Mouse (Mus musculus) cortical plate, adult 2 months (tissue): ENCODE measurements around the gene Zfp981. TPM values are rescaled to one million over a fixed set of nuclear protein-coding genes. Genes with fewer than 3 reads are reported as not detected.
"Not testable (repeated sequence)": the region's sequence is repeated elsewhere in the genome, so short reads cannot be mapped to it uniquely, and the experiment has no call there.

ENCODE experiments used
- H3K27ac ChIP-seq: fragments of 200-500 bp; 2 replicates; pipeline ENCODE4 v1.5.1; 2012; ENCODE audit warnings: low read length, control low read depth, inconsistent platforms; ENCODE audit not compliant: insufficient read depth
- H3K4me1 ChIP-seq: fragments of 200-500 bp; 2 replicates; pipeline ENCODE4 v1.6.1; 2011; ENCODE audit warnings: low read length; ENCODE audit not compliant: control insufficient read depth, insufficient read depth
- H3K4me3 ChIP-seq: fragments of 200-500 bp; 2 replicates; pipeline ENCODE4 v1.5.1; 2011; ENCODE audit warnings: mild to moderate bottlenecking, low read length, control low read depth; ENCODE audit not compliant: insufficient read depth
- CTCF ChIP-seq: fragments of 200-500 bp; IDR thresholded peaks from 2 replicates; pipeline ENCODE4 v1.5.1; 2011; ENCODE audit warnings: mild to moderate bottlenecking, control low read depth, low read length; ENCODE audit not compliant: insufficient read depth; ENCODE audit errors: extremely low read depth
- POLR2A ChIP-seq: fragments of 200-500 bp; IDR thresholded peaks from 2 replicates; pipeline ENCODE4 v1.6.1; 2011; ENCODE audit warnings: mild to moderate bottlenecking, low read length, control low read depth; ENCODE audit not compliant: insufficient read depth; ENCODE audit errors: extremely low read depth
- polyA plus RNA-seq: library from polyadenylated mRNA; depleted of rRNA; stranded (reverse); fragments of >200 nt; gene quantifications from 2 replicates; pipeline ENCODE4 v1.2.3, GENCODE M21; 2012

Gene Zfp981
- polyA plus RNA-seq, 1 experiment: 0.46 TPM

DNA sequence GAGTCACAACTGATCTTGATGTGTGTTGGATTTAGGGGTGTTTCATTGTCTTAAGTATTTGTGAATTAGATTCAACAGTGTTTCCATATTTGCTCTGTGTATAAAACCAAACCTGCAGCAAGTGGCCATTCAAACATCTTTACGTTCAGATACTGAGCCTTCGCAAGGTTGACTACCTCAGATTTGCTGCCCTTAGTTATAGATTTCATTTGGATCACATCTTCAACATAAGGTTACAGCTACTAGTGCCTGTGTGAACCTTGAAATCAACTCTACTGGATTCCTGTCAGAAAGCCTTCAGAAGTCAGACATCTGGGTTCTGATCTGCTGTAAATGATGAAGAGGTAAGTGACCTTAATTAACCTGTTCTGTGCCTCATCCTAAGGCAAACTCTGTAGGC, 25.6 kb upstream of the Zfp981 start:
- not testable (repeated sequence) for H3K4me3 ChIP-seq, H3K4me1 ChIP-seq, H3K27ac ChIP-seq

DNA sequence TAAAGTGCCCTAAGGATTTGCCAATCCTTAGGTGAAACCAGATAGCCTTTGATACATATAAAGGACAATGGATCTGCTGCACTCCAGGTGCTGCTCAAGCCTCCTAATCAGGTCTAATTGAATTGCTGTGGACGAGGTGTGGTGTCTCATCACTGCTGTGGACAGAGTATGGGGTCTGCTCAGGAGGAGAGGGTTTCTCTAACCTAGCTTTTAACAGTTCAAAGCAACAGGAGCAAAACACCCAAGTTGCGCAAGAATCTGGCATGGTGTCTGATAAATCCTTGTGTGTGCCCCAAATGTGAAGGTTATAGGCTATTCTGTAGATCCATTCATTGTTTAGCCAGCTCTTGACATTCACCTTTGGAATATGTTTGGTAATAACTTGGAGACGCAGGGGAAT, 24.9 kb upstream of the Zfp981 start:
- H3K4me1 ChIP-seq, H3K4me3 ChIP-seq, H3K27ac ChIP-seq: not testable (repeated sequence)

DNA sequence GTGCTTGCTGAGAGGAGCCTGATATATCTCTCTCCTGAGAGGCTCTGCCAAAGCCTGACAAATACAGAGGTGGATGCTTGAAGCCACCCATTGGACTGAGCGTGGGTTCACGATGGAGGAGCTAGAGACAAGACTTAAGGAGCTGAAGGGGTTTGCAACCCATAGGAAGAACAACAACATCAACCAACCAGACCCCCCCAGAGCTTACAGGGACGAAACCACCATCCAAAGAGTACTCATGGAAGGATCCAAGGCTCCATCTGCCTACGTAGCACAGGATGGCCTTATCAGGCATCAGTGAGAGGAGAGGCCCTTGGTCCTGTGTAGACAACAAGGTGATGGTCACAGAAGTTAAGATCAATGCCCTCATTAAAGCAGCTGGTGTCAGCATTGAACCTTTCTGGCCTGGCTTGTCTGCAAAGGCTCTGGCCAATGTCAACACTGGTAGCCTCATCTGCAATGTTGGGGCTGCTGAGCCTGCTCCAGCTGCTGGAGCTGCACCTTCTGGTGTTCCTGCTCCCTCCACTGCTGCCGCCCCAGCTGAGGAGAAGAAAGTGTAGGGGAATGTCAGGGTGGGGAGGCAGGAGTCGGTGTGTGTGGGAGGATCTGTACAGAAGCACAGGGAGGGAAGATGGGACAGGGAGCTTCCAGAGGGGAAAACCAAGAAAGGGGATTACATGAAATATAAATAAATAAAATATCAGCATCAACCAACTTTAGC, 21.3 kb upstream of the Zfp981 start:
- not testable (repeated sequence) for H3K4me1 ChIP-seq, H3K4me3 ChIP-seq, H3K27ac ChIP-seq

DNA sequence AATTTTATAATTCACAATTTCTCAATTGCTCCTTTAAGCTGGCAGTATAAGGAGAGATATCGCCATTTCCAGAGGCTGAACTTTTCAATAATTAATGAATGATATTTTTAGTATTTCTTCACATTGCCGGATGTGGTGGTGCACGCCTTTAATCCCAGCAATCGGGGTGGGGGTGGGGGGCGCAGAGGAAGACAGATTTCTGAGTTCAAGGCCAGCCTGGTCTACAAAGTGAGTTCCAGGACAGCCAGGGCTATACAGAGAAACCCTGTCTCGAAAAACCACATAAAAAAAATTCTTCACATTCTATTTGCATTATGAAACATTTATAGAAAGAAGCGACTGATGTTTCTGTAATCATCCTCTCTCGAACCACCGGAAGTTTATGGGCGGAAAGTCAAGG, 19.3 kb upstream of the Zfp981 start:
- H3K27ac ChIP-seq, H3K4me3 ChIP-seq, H3K4me1 ChIP-seq: not testable (repeated sequence)

DNA sequence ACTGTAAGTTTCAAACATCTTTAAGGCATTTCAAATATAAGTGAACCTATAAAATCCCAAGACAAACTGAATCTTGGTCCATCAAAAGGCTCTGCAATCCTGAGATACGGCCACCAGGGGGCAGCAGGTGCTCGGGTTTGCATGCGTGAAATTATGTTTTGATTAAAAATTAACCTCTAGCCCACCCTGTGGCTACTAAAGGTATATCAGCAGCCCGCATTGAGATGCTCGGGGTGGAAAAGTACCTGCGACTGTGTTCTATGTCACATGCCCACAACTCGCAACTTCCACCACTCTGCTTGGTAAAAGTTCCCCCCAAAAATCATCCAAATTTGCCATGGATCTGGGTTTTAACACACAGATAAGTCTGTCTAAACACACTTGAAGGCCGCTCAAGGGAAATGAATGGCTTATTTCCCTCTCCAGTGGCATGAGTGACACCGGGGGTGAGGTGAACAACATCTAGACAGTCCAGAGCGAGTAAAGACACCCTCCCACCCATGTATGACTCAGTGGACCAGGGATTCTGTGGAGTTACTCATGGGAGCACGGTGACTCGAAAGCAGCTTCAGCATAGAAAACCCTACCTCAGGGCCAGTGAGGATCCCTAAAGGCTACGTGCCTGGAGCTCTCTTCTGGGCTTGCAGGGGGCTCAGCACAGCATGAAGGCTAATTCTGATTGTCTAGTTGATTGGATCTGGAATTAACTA, 18.1 kb upstream of the Zfp981 start:
- not testable (repeated sequence) for H3K4me3 ChIP-seq, H3K4me1 ChIP-seq, H3K27ac ChIP-seq

DNA sequence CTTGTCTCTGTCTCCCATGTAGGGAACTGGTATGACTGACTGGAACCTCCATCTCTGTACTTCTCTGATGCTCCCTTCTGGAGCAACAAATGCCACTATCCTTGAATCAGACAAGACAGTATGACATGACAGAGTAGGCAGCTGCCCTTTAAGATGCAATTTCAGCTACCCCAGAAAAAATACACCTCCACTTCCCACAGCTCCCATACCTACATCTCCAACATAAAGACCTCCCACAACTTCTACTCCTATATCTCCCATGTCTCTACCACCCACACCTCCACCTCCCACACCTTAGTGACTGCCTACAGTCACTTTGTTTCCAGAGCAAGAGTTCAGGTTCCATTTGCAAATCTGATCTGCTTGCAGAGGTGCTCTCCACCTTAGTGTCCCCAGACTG, 17.2 kb upstream of the Zfp981 start:
- H3K27ac ChIP-seq, H3K4me3 ChIP-seq, H3K4me1 ChIP-seq: not testable (repeated sequence)

DNA sequence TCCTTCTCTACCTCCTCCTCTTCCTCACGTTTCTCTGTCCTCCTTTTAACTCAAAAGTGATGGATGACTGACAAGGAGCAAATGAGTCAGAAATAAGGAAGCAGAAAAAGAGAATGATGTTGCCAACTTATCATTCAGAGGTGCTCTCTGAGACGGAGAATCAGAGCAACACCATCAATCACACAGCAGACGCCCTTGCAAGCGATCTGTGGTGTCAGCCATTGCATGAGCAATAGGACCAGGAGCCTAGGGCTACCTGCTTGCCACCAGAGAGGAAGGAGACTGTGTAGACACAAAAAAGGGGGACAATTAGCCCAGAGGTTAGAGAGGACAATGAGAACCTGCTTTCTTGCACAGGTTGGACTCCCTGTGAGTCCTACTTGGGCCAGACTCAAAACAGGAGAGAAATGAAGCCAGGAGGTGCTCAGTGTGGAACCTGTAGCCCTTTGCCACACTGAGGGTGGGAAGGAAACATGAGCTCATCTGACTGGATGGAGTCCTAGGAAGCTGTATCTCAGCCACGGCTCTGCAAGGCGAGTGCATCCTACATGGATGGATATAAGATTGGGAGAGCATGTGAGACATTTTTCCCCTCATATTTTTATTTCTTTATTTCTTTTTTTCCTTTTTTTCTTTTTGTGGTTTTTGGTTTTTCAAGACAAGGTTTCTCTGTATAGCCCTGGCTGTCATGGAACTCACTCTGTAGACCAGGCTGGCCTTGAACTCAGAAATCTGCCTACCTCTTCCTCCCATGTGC, 16.5 kb upstream of the Zfp981 start:
- H3K4me1 ChIP-seq: not testable (repeated sequence)

DNA sequence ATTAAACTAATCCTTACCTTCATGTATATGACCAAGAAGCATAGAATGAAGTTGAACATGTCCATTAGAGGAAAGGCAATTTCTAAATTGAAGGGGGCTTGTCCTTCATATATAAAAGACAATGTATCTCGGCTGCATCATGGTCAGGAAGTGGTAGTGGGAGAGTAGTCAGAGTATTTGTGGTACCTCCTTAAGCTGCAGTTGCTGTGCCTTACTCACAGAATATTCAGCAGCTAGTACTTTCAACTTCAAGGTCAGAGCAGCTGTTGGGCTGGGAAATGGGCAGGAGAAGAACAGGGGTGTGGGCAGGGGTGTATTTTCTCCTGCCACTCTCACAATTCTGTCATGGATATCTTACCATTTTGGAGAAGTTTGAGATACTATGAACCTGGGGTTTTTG, 15.1 kb upstream of the Zfp981 start:
- not testable (repeated sequence) for H3K27ac ChIP-seq, H3K4me3 ChIP-seq, H3K4me1 ChIP-seq

More for the DNA sequence above, 16.5 kb upstream of the Zfp981 start:
- H3K27ac ChIP-seq, H3K4me3 ChIP-seq: not testable (repeated sequence)

DNA sequence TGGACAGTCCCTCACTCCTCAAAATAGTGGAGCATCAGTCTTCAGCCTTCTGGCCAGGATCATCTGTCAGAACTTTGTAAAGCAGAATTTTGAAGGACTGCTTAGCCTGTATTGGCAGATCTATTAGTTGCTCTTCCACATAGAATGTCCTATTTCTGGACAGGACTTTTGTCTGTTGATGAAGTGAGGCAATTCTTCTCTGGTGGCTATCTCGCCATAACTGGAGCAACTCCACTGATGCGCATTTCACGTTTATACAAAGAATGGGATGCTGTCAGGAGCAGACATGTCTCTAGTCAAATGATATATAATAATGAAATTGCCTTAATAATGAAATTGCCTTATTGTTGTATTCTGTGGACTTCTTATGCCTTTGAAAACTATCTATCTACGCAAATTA, 12.6 kb upstream of the Zfp981 start:
- H3K4me1 ChIP-seq, H3K4me3 ChIP-seq, H3K27ac ChIP-seq: not testable (repeated sequence)

DNA sequence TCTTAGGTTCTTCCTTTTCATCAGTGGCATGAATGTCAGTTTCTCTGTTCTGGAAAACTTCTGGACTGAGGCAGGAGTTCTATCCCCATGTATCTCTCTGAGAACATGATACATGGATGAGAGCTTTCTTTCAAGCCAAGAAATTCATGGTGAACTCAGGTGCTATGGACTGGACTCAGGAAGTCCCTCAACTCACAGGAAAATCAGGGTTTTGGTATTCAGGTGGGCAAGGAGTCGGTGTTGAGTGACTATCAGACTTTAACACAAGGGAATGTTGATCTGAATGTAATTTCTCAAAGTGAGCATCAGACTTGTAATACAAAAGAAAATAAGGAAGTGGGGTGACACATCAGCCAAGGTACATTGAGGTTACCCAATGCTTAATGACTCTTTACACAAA, 9.8 kb upstream of the Zfp981 start:
- not testable (repeated sequence) for H3K4me3 ChIP-seq, H3K4me1 ChIP-seq, H3K27ac ChIP-seq

DNA sequence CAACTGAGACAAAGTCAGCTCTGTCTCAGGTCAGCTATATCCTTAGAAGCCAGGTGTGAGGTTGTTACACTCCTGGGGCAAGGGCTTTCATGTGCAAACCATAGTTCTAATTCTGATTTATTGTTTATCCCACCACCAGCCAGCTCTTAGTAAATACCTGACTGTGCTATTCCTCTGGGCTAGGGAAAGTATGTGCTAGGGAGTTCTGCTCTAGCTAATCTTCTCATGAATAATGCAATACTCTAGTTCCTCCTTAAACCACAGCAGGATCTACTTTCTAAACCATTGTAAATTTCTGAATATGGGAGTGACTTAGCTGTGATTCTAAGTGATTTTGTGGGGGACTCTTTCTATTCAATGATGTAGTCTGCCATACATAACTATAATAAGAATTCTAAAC, 9.4 kb upstream of the Zfp981 start:
- TF ChIP-seq CTCF: no peak
- no peak for TF ChIP-seq POLR2A
- Histone ChIP-seq H3K4me1 (no peaks in the 10 kb centered on the region), H3K27ac (no peak overlapping the region), H3K4me3 (no peak overlapping the region)
